Mouse (Mus musculus) bone marrow, adult 2 months (tissue): ENCODE measurements around the gene Zfp106.

Experiments used
- CTCF ChIP-seq: fragments of 200-500 bp; IDR thresholded peaks from 2 replicates; pipeline ENCODE4 v1.5.1; 2011; ENCODE audit warnings: low read length, control low read depth; ENCODE audit not compliant: control insufficient read depth, insufficient read depth
- POLR2A ChIP-seq: fragments of 200-500 bp; IDR thresholded peaks from 2 replicates; pipeline ENCODE4 v1.6.1; 2011; ENCODE audit warnings: low read depth, mild to moderate bottlenecking, control low read depth, low read length, borderline replicate concordance; ENCODE audit not compliant: control insufficient read depth

DNA sequence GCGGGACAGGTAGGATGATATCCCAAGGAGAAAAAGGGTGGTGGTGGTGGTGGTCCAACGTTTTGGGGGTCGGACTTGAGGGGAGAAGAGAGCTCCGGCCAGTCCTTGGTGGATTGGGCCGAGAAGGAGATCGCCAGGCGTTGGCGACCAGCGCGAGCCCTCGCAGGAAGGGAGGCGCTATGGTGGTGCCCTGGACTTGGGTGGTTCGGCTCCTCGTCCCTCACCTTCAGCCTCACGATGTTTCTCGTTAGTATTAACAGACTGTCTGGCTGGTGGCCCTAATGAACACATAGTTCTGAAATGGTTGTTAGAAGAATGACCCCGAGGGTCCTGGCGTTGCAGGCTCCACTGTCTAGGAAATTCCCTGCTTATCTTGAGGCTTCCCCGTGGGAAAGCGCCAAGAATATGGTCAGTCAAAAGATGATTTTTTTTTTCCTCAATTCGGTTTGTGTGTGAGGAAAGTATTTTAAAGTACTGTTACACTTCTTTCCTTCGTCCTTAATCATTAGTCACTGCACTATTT is 4.2 kb upstream of the Zfp106 start:
- TF ChIP-seq CTCF (no peak), POLR2A (no peak)
